ENCODE assay signal across 17 mouse cellular contexts in genomic region chr17:71674886-71675285, GRCm38 (mm10). TPM values are rescaled to one million over a fixed set of nuclear protein-coding genes. Genes with fewer than 3 reads are reported as not detected.
DNase-seq lines count a peak whose midpoint lies in the region; ATAC-seq and TF ChIP-seq lines count a peak whose summit lies in the region.
"Had no signal": no experiment of that assay in that cellular context is flagged by ENCODE, and none has a peak within 500 bp of the region (broad histone marks: within the 10 kb centered on the region; RNA-seq: fewer than 3 reads in every experiment).

No protein-coding gene starts in this region.

- intact Hi-C loops in gastrocnemius, adult 2 months (cut with DNase I): no loop called here

- H3K36me3 ChIP-seq in ES-Bruce4 (ENCODE audit: control insufficient read depth, insufficient read depth, low read length, poor library complexity, severe bottlenecking): no peaks in the 10 kb centered on the region
- H3K36me3 ChIP-seq in midbrain, embryonic 15.5 days (replicated peaks): no peaks in the 10 kb centered on the region
- H3K36me3 ChIP-seq: embryonic facial prominence, embryonic 10.5 days; hindbrain, embryonic 10.5 days; liver, embryonic 12.5 days had no signal

- H3K9me3 ChIP-seq in ES-Bruce4 (replicated peaks; ENCODE audit: control insufficient read depth, insufficient read depth, low read length, poor library complexity, severe bottlenecking): no peaks in the 10 kb centered on the region
- H3K9me3 ChIP-seq in midbrain, embryonic 15.5 days: no peaks in the 10 kb centered on the region
- H3K9me3 ChIP-seq: embryonic facial prominence, embryonic 10.5 days; hindbrain, embryonic 10.5 days; liver, embryonic 12.5 days; megakaryocyte, embryonic 14.5 days had no signal

- 89% methylated on average over 18 of the region's 18 CpGs for WGBS in midbrain, embryonic 15.5 days

- TF ChIP-seq EP300 in ES-Bruce4 (IDR thresholded peaks at IDR 0.05; ENCODE audit: insufficient read depth, low read depth, low read length): no peak

- H3K27me3 ChIP-seq in ES-Bruce4 (ENCODE audit: control insufficient read depth, insufficient read depth, low read length, poor library complexity, severe bottlenecking): no peaks in the 10 kb centered on the region
- H3K27me3 ChIP-seq in midbrain, embryonic 15.5 days (replicated peaks): no peaks in the 10 kb centered on the region

- TF ChIP-seq CTCF in gastrocnemius, adult 2 months (IDR thresholded peaks at IDR 0.05): no peak
- no peak for TF ChIP-seq CTCF in ES-Bruce4 (IDR thresholded peaks at IDR 0.05; ENCODE audit: low read depth, low read length)
- no peak for TF ChIP-seq CTCF in brain, embryonic 14.5 days (IDR thresholded peaks at IDR 0.05; ENCODE audit: borderline replicate concordance, extremely low read depth, insufficient read depth, insufficient read length)

- H3K9ac ChIP-seq in ES-Bruce4 (ENCODE audit: low read depth, poor library complexity, severe bottlenecking): no peak overlapping the region
- H3K9ac ChIP-seq in midbrain, embryonic 15.5 days: no peak overlapping the region
- H3K9ac ChIP-seq: liver, embryonic 12.5 days had no signal

- ATAC-seq in midbrain, embryonic 15.5 days (replicated peaks): no peak
- ATAC-seq: intestine, embryonic 16.5 days; liver, embryonic 12.5 days had no signal

- peak; percentile 49 for DNase-seq in gastrocnemius, adult 2 months
- no peak for DNase-seq in gastrocnemius, adult 18-20 months (ENCODE audit: low spot score)
- DNase-seq in kidney, postnatal 10 days: peak; percentile 57
- no peak for DNase-seq in kidney, adult 18-20 months
- DNase-seq in brain, embryonic 14.5 days (ENCODE audit: low read depth): peak; percentile 52
- no peak for DNase-seq in thymus, postnatal 4 days
- DNase-seq: cerebellum, adult 11-12 months; spleen, adult 18-20 months had no signal

- H3K4me2 ChIP-seq in midbrain, embryonic 15.5 days: no peak overlapping the region
- H3K4me2 ChIP-seq: liver, embryonic 12.5 days had no signal

- H3K4me1 ChIP-seq in ES-Bruce4 (ENCODE audit: control insufficient read depth, insufficient read depth, low read length): no peaks in the 10 kb centered on the region
- H3K4me1 ChIP-seq in midbrain, embryonic 15.5 days: 0 out of 2 replicates have a peak, but pooled peaks cover 6% of the 10 kb centered on the region
- H3K4me1 ChIP-seq: liver, embryonic 12.5 days; megakaryocyte, embryonic 14.5 days had no signal

- no peak overlapping the region for H3K4me3 ChIP-seq in gastrocnemius, adult 2 months
- peak overlapping the region; percentile 17 for H3K4me3 ChIP-seq in ES-Bruce4 (ENCODE audit: low read depth, low read length)
- H3K4me3 ChIP-seq in midbrain, embryonic 15.5 days: no peak overlapping the region
- H3K4me3 ChIP-seq: embryonic facial prominence, embryonic 10.5 days; hindbrain, embryonic 10.5 days; liver, embryonic 12.5 days; megakaryocyte, embryonic 14.5 days had no signal

- no peak for TF ChIP-seq POLR2A in ES-Bruce4 (IDR thresholded peaks at IDR 0.05; ENCODE audit: insufficient read depth, low read length)
- TF ChIP-seq POLR2A in brain, embryonic 14.5 days (IDR thresholded peaks at IDR 0.05; ENCODE audit: borderline replicate concordance, extremely low read depth, insufficient read depth, insufficient read length, poor library complexity, severe bottlenecking): no peak

- H3K27ac ChIP-seq in gastrocnemius, adult 2 months: no peak overlapping the region
- no peak overlapping the region for H3K27ac ChIP-seq in ES-Bruce4 (ENCODE audit: insufficient read depth, low read length)
- H3K27ac ChIP-seq in midbrain, embryonic 15.5 days: no peak overlapping the region
- H3K27ac ChIP-seq: embryonic facial prominence, embryonic 10.5 days; hindbrain, embryonic 10.5 days; liver, embryonic 12.5 days had no signal

RNA-seq across cellular contexts. Expression of gene Togaram2, which starts 1.8 kb away (rescaled TPM):
- total RNA-seq in gastrocnemius, adult 2 months (2021): 1 to 10 TPM; 2.1 to 4.5 TPM
- total RNA-seq in gastrocnemius, adult 18-20 months (2021): 1 to 10 TPM; 2.4 to 4.9 TPM
- not detected in 2 replicates for polyA plus RNA-seq in ES-Bruce4 (2011; ENCODE audit: insufficient read depth, insufficient read length, low read depth, missing spikeins)
- polyA plus RNA-seq in brain, embryonic 14.5 days (2012; rRNA removed): 0.61 and 0.68 TPM in 2 replicates
- polyA plus RNA-seq in midbrain, embryonic 15.5 days (2015; fragmentation: Nextera tagmentation; extraction: Ambion mirVana): 0.48 and 0.68 TPM in 2 replicates
- total RNA-seq: adrenal gland, postnatal 36 days; monocyte, adult 5-6 weeks had no signal

RNA-seq across cellular contexts. Expression of gene Wdr43, which starts 59.2 kb away (rescaled TPM):
- total RNA-seq in gastrocnemius, adult 2 months (2021): 10 to 100 TPM; 28.1 to 30.4 TPM
- 10 to 100 TPM; 26.5 to 29.6 TPM for total RNA-seq in gastrocnemius, adult 18-20 months (2021)
- polyA plus RNA-seq in ES-Bruce4 (2011; ENCODE audit: insufficient read depth, insufficient read length, low read depth, missing spikeins): 217 and 240 TPM in 2 replicates
- polyA plus RNA-seq in brain, embryonic 14.5 days (2012; rRNA removed): 26.9 and 44.8 TPM in 2 replicates
- polyA plus RNA-seq in midbrain, embryonic 15.5 days (2015; fragmentation: Nextera tagmentation; extraction: Ambion mirVana): 52.4 and 53.0 TPM in 2 replicates

Comparison
In these comparisons a context has a peak if more than half of its experiments do, and no peak if none do; other contexts are left out.
1. DNase-seq: peak in gastrocnemius, adult 2 months (single experiment), kidney, postnatal 10 days (single experiment) and brain, embryonic 14.5 days (single experiment); none in gastrocnemius, adult 18-20 months (single experiment), kidney, adult 18-20 months (single experiment) and thymus, postnatal 4 days (single experiment).